Mouse (Mus musculus): Measurements from ENCODE around the gene Clp1. TPM values are rescaled to one million over a fixed set of nuclear protein-coding genes. Genes with fewer than 3 reads are reported as not detected.
"Not testable (repeated sequence)": the region's sequence is repeated elsewhere in the genome, so short reads cannot be mapped to it uniquely, and the experiment has no call there.

Clp1 gene
- total RNA-seq, 2 experiments from 2014 or later = 6.6 to 10.5 TPM

DNA sequence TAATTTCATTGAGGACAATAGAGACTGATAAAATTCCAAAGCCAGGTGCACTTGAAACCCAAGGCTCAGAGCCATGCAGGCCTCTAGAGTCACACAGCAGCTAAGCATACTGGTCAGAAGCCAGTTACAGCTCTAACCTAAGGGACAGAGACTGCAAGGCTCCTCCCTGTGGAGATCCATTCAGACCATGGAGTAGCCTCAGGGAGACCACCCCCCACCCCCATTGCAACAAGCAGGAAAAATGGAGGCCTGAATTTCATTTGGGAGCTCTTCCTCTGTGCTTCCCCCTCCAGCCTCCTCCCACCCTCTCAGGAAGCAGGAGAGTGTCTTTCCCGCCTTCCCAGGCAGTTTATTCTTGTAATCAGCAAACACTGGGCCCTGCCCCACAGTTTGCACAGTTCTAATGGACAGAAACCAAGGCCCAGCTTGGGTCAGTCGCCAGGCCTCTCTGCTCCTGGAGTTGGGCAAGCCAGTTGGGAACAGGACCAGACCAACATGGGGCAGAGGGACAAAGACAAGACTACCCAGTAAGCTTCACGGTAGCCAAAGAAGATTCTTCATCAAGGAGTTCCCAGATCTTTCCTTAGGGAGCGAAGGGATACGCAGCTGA, 14.8 kb upstream of the Clp1 start:
- intact Hi-C loops (cut with DNase I) = loop anchor here (5.0 kb wide), 1 partner anchor 55 kb away; the partner anchor contains the start of gene Ube2l6
- DNase-seq (ENCODE audit: low spot score in 2 of 2) = no peak

- DNase-seq (ENCODE audit: low spot score in 2 of 2) = no peak
- intact Hi-C loops (cut with DNase I) = loop anchor here (5.0 kb wide), 1 partner anchor 57 kb away; the partner anchor contains the start of gene Ube2l6
Measured at GRCm38 (mm10) chr2:84740608-84741333, 13.6 kb upstream of the Clp1 start.

GRCm38 (mm10) chr2:84738271-84738911, 11.2 kb upstream of the Clp1 start:
- DNase-seq (ENCODE audit: low spot score in 2 of 2) = no peak
- intact Hi-C loops (cut with DNase I) = loop anchor here (10.0 kb wide), 1 partner anchor 306 kb away; the partner anchor contains the start of gene Tnks1bp1

DNA sequence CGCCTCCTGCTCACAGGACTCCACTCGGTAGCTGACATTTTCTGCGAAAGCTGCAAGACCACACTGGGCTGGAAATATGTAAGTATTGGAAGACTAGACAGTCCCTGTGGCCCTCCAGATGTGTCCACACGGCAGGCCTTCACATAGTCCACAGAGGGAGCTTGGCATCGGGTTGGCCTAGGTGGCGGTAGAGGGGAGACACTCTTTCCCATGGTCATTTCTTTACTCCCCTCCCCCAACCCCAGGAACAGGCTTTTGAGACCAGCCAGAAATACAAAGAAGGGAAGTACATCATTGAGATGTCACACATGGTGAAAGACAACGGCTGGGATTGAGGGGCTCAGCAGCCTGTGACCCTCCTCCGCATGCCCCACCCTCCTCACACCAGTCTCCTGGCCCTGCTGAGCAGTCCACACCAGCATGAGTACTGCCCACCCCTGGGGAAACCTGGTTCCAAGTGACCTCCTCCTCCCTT, 10.3 kb upstream of the Clp1 start:
- no peak for DNase-seq (ENCODE audit: low spot score in 2 of 2)
- intact Hi-C loops (cut with DNase I) = loop anchor here (10.0 kb wide), 1 partner anchor 307 kb away; the partner anchor contains the start of gene Tnks1bp1

DNA sequence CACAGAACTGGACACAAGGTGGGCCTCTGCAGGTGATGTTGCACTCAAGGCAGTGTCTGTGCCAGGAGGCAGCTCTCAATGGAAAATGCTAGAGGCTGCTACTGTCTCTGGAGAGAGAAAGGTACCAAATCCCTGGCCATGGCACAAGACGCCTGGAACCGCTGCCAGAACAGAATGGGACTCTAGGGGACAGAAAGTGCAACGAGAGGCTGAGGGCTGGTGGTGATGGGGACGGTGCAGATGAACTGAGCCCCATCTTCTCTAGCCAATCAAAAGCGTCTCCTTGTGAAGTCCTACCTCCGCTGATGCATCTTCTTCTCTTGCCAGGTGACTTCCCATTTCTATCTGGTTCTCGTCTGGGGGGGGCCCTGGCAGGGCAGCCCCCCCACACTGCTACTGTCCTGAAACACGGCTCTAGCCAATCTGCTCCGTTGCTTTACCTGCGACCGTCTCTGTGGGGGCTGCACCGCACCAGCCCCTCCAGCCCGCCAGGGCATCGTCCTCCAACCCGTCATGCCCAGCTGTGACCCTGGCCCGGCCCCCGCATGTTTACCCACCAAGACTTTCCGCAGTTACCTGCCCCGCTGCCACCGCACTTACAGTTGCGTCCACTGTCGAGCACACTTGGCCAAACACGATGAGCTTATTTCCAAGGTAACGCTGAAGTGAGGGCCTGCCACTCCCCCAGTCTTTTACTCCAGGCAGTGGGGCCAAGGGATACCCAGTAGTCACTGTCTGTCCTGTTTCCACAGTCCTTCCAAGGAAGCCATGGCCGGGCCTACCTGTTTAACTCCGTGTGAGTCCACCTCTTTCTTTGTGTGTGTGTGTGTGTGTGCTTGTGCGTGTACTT, 9.4 kb upstream of the Clp1 start:
- intact Hi-C loops (cut with DNase I) = loop anchor here (10.0 kb wide), 1 partner anchor 308 kb away; the partner anchor contains the start of gene Tnks1bp1
- peak in 1 of 2 experiments; percentile 13 for DNase-seq (ENCODE audit: low spot score in 2 of 2)

- intact Hi-C loops (cut with DNase I) = loop anchor here (10.0 kb wide), 1 partner anchor 309 kb away; the partner anchor contains the start of gene Tnks1bp1
- no peak for DNase-seq (ENCODE audit: low spot score in 2 of 2)
Measured at GRCm38 (mm10) chr2:84735346-84735920, 8.3 kb upstream of the Clp1 start.

- DNase-seq (ENCODE audit: low spot score in 2 of 2) = no peak
Measured at GRCm38 (mm10) chr2:84734919-84735318, 7.8 kb upstream of the Clp1 start.

DNA sequence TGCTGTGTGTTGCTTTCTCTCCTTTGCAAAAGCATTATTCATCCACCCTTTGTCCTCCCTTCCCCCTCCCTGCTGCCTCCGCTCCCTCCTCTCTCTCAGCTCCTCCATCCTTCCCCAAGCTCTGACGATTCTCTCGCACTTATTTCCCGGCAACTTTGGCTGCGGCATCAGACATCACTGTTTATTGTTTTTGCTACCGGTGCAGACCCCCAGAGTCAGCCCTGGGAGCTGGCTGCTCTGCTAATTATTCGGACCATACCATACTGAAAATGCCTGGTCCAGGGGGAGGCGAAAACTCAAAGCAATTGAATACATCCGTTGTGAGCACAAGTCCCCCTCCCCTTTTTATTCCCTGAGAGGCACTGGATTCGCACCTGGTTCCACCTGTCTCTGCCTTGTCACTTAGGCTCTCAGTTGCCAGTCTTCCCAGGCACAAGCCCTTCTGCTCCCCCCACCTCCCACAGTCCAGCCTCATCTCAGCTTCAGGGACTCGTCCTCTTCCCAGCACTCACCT, 7.3 kb upstream of the Clp1 start:
- intact Hi-C loops (cut with DNase I) = loop anchor here (10.0 kb wide), 1 partner anchor 310 kb away; the partner anchor contains the start of gene Tnks1bp1
- peak; percentile 37 to 41 for DNase-seq (ENCODE audit: low spot score in 2 of 2)

More at GRCm38 (mm10) chr2:84734919-84735318, 7.8 kb upstream of the Clp1 start:
- intact Hi-C loops (cut with DNase I) = loop anchor here (10.0 kb wide), 1 partner anchor 310 kb away; the partner anchor contains the start of gene Tnks1bp1

GRCm38 (mm10) chr2:84733579-84734300, 6.6 kb upstream of the Clp1 start, which contains the start of gene Ypel4:
Gene Ypel4 (plus strand): TSS chr2:84734058.
- intact Hi-C loops (cut with DNase I) = loop anchor here (10.0 kb wide), 1 partner anchor 311 kb away; the partner anchor contains the start of gene Tnks1bp1
- peak; percentile 72 to 79 for DNase-seq (ENCODE audit: low spot score in 2 of 2)

GRCm38 (mm10) chr2:84732394-84732793, 5.2 kb upstream of the Clp1 start:
- intact Hi-C loops (cut with DNase I) = loop anchor here (10.0 kb wide), 1 partner anchor 312 kb away; the partner anchor contains the start of gene Tnks1bp1
- no peak for DNase-seq (ENCODE audit: low spot score in 2 of 2)

GRCm38 (mm10) chr2:84731206-84731605, 4.1 kb upstream of the Clp1 start:
- no peak for DNase-seq (ENCODE audit: low spot score in 2 of 2)
- intact Hi-C loops (cut with DNase I) = loop anchor here (10.0 kb wide), 1 partner anchor 314 kb away; the partner anchor contains the start of gene Tnks1bp1

- DNase-seq (ENCODE audit: low spot score in 2 of 2); intact Hi-C loops (cut with DNase I): not testable (repeated sequence)
Measured at GRCm38 (mm10) chr2:84728191-84728590, 1.0 kb upstream of the Clp1 start.

DNA sequence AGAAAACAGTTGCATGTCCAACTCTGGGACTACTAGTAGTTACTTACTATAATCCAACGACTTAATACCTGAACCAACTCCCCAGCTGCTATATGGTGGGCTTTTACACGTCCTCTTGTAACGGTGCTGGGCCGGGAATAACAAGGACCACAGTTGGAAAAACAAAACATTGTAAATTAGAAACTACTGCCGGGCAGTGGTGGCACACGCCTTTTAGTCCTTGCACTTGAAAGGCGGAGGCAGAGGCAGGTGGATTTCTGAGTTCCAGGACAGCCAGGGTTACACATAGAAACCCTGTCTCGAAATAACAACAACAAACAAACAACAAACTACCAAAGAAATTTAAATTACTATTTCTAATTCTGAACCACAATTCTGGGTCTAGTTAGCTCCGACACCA, 434 bp downstream of the Clp1 start:
- intact Hi-C loops (cut with DNase I) = loop anchor here (1.0 kb wide), 1 partner anchor 11 kb away; the partner anchor contains the start of gene Zdhhc5
- DNase-seq (ENCODE audit: low spot score in 2 of 2) = no peak

DNA sequence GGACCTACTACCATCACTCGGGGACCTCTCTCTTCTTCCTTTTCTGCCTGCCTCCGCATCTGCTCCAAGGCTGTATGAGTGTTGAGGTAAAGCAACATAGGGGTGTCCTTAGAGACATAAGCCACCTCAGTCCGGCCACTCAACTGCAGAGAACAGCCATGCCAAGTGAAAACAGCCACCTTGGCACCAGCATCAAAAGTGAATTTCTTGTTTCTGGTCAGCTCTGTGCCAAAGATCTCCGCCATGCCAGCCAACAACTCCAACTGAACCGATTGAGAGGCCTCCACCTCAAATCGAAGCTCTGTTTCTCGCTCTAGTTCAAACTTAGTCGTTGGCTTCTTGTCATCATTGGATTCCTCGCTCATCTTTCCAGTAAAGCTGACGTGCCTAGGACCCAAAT, 1.4 kb downstream of the Clp1 start:
- intact Hi-C loops (cut with DNase I) = no loop called here
- DNase-seq (ENCODE audit: low spot score in 2 of 2) = no peak

DNA sequence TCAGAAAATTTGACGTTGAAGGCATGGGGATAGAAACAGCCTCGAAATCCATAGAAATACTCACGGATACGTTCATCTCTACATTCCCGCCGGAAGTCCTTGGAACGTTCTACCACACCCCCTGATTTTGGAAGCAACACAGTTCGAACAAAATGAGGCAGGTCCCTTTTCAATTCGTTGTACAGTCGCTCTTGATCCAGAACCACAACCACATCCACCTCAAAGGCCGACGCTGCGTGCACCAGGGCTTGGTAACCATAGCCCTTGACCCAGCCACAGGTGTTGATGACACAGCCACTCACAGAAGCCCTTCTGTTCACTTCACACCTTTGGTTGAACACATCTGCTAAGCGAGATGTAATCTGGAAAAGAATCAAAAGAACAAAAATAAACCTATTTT, 3.3 kb downstream of the Clp1 start:
- no peak for DNase-seq (ENCODE audit: low spot score in 2 of 2)
- intact Hi-C loops (cut with DNase I) = no loop called here

DNA sequence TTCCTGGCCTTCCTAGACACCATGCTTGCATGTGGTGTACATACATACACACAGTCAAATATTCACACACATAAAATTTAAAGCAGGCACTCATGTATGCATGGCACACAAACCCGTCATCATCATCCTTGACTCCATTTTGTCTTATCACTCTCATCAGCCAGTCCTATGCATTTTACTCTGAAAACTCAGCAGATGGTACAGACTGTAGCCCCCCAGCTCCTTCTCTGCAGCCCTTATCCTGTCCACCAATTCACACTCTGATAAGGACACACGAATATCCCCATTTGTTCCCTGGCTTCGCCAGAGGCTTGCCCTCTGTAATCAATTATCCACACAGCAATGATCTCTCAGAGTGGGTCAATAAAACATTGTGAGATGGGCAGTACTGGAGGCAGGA, 6.0 kb downstream of the Clp1 start:
- DNase-seq (ENCODE audit: low spot score in 2 of 2) = no peak

GRCm38 (mm10) chr2:84720718-84721117, 6.4 kb downstream of the Clp1 start:
- no peak for DNase-seq (ENCODE audit: low spot score in 2 of 2)
- intact Hi-C loops (cut with DNase I) = no loop called here

More for the DNA sequence above, 6.0 kb downstream of the Clp1 start:
- intact Hi-C loops (cut with DNase I) = no loop called here

Data from left cerebral cortex, postnatal 36 days (tissue).